Mouse (Mus musculus) liver, postnatal 0 days (tissue): ENCODE data around the gene Psma4. TPM values are rescaled to one million over a fixed set of nuclear protein-coding genes. Genes with fewer than 3 reads are reported as not detected.

ENCODE experiments used
- ATAC-seq: fragments of 200-750 bp; cut with Nextera tagmentation; 2 replicates; pipeline ENCODE4 v1.8.0; 2017; ENCODE audit warnings: mild to moderate bottlenecking, moderate library complexity
- DNase-seq: peaks from one replicate; pipeline ENCODE4 v3.0.0-alpha.2; 2016
- H3K27ac ChIP-seq: fragments of 300-500 bp; sonication (generic); 2 replicates; pipeline ENCODE4 v1.5.1; 2014; ENCODE audit warnings: antibody characterized with exemption, moderate library complexity, mild to moderate bottlenecking, low read depth
- H3K27me3 ChIP-seq: fragments of 300-500 bp; sonication (generic); 2 replicates; pipeline ENCODE4 v1.6.1; 2014; ENCODE audit warnings: low read length, control low read depth, mixed read lengths; ENCODE audit not compliant: insufficient read depth
- H3K36me3 ChIP-seq: fragments of 300-500 bp; sonication (generic); replicated peaks from 2 replicates; pipeline ENCODE4 v1.6.1; 2014; ENCODE audit warnings: mild to moderate bottlenecking, control low read depth, low read length, moderate library complexity, mixed read lengths; ENCODE audit not compliant: insufficient read depth
- H3K4me1 ChIP-seq: fragments of 300-500 bp; sonication (generic); 2 replicates; pipeline ENCODE4 v1.6.1; 2014; ENCODE audit warnings: antibody characterized with exemption, mild to moderate bottlenecking, control low read depth; ENCODE audit not compliant: insufficient read depth
- H3K4me2 ChIP-seq: fragments of 300-500 bp; sonication (generic); 2 replicates; pipeline ENCODE4 v1.6.1; 2014; ENCODE audit warnings: low read depth, mild to moderate bottlenecking, low read length, moderate library complexity, mixed read lengths
- H3K4me3 ChIP-seq: fragments of 300-500 bp; sonication (generic); 2 replicates; pipeline ENCODE4 v1.5.1; 2014; ENCODE audit warnings: low read depth, low read length
- H3K9ac ChIP-seq: fragments of 300-500 bp; sonication (generic); replicated peaks from 2 replicates; pipeline ENCODE4 v1.6.1; 2014; ENCODE audit warnings: mild to moderate bottlenecking, moderate library complexity
- H3K9me3 ChIP-seq: fragments of 300-500 bp; sonication (generic); 2 replicates; pipeline ENCODE4 v1.6.1; 2016; ENCODE audit warnings: mild to moderate bottlenecking, control low read depth, low read length, mixed read lengths
- CTCF ChIP-seq: sonication (generic); IDR thresholded peaks from 2 replicates; pipeline ENCODE4 v1.5.1; 2016; ENCODE audit warnings: antibody characterized with exemption, low read depth
- EP300 ChIP-seq: IDR thresholded peaks from 2 replicates; pipeline ENCODE4 v1.6.1; 2016; ENCODE audit warnings: antibody characterized with exemption, low read depth, mild to moderate bottlenecking
- WGBS: fragments of 180-500 bp; shearing (Covaris S2); extraction: QIAGEN DNeasy Blood & Tissue Kit; methylation state at CpG from one replicate; pipeline ENCODE4 v1.1.7; 2014; ENCODE audit not compliant: insufficient replicate concordance; 5-methylcytosine and 5-hydroxymethylcytosine counted together
- polyA plus RNA-seq: library from polyadenylated mRNA; unstranded; fragments of >200 nt; fragmentation: Nextera tagmentation; extraction: Ambion mirVana; gene quantifications from 2 replicates; pipeline ENCODE4 v1.2.1, GENCODE M21; 2015

Psma4 gene
- 113 and 118 TPM in 2 replicates for polyA plus RNA-seq

DNA sequence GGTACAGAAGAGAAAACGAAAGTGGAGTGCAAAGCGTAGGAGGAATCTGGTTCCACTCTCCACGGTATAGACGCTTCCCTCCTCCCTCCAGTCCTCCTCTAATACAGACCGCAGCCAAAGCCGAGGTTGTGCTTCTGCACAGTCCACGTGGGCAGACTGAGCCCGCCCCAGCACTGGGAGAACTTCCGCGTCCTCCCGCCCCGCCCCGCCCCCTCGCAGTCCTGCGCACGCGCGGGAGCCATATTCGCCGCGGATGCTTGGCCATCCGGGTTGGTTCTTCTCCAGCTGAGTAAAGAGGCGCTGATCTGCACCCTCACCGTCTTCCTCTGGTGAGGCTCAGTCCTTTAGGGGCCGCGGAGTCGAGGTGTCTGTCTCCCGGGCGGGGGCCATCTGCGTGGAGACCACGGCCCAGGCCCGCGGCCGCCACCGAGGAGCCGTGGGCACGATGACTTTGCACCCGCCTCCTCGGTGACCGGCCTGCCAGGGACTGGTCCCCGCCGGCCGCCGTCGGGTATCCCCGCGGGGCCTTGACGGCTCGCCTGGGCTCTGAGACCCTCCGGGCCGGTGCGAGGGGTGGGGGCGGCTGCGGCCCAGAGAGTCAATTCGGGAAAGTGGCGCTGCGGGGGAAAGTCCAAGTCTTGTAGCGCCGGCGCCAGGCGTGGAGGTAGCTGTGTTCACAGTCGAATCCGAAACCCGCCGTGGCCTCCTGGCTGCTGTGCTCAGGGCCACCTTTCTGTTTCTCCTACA, at the start of gene Psma4, which contains the start of gene AY074887:
Psma4 (plus strand) TSS at position 216 of the 747 bp plus-strand sequence.
AY074887 (minus strand) TSS at position 424 of the 747 bp plus-strand sequence.
- under 1% methylated on average over 62 of the region's 65 CpGs for WGBS
- H3K4me3 ChIP-seq = peak within 1 kb of the TSS; percentile 83
- TF ChIP-seq EP300 = no peak
- no peak for TF ChIP-seq CTCF
- ATAC-seq (peak; percentile 98), DNase-seq (peak; percentile 97)
- peaks cover 15% of the 10 kb centered on the region for H3K4me1 ChIP-seq
- no peaks in the 10 kb centered on the region for H3K9me3 ChIP-seq
- H3K27ac ChIP-seq = peak within 1 kb of the TSS; percentile 80
- H3K4me2 ChIP-seq = peak within 1 kb of the TSS; percentile 78
- H3K36me3 ChIP-seq = peaks cover 15% of the 10 kb centered on the region
- H3K27me3 ChIP-seq = no peaks in the 10 kb centered on the region
- peak within 1 kb of the TSS; percentile 80 for H3K9ac ChIP-seq

DNA sequence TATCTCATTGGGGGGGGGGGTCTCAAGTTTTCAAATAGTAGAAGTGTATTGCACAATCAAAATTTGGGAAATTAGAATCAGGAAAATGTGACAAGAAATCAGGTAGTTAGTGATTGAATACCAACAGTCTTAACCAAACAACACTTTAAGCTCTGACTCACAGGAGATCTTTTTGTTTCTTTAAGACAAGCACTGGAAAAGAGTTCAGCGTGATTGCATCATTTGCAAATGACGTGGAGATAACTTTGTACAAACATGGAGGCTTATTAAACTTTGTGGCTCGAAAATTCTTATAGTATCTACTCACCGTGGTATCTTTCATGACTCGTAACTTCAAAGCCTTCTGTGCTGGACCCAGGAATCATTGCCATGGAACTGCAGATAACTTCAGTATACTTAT, 41.1 kb upstream of the Psma4 start:
- WGBS = 78% methylated on average over 5 of the region's 5 CpGs
- no peak overlapping the region for H3K9ac ChIP-seq
- DNase-seq = no peak
- H3K4me3 ChIP-seq = no peak overlapping the region
- no peak overlapping the region for H3K4me2 ChIP-seq
- no peak for ATAC-seq
- H3K36me3 ChIP-seq = peaks cover 39% of the 10 kb centered on the region
- TF ChIP-seq EP300 (no peak), CTCF (no peak)
- H3K4me1 ChIP-seq = no peaks in the 10 kb centered on the region
- H3K9me3 ChIP-seq = no peaks in the 10 kb centered on the region
- no peak overlapping the region for H3K27ac ChIP-seq
- no peaks in the 10 kb centered on the region for H3K27me3 ChIP-seq

DNA sequence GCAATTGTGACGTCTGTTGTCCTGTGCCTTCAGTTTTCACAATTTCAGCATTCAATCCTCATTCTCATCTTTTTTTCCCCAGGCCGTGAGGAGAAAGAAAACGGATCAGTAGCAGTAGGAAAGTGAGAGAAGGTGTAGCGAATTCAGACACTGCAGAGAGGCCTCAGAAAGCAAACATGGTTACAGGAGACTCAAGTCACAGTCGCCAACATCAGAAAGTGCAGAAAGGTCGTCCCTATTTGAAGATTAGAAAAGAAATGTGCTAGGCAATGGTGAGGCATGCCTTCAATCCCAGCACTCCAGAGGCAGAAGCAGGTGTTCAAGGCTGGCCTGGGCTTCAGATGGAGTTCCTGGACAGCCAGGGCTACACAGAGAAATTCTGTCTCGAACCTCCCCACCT, 35.0 kb upstream of the Psma4 start:
- H3K9ac ChIP-seq = no peak overlapping the region
- H3K4me2 ChIP-seq = no peak overlapping the region
- TF ChIP-seq EP300 (no peak), CTCF (no peak)
- peaks cover 2% of the 10 kb centered on the region; the same call in 1 of the 2 replicates for H3K9me3 ChIP-seq
- H3K4me1 ChIP-seq = peaks cover 6% of the 10 kb centered on the region; the same call in 1 of the 2 replicates
- H3K36me3 ChIP-seq = peaks cover 4% of the 10 kb centered on the region; the same call in 1 of the 2 replicates
- no peaks in the 10 kb centered on the region for H3K27me3 ChIP-seq
- H3K27ac ChIP-seq = no peak overlapping the region
- no peak for ATAC-seq
- DNase-seq = no peak
- H3K4me3 ChIP-seq = no peak overlapping the region
- 68% methylated on average over 7 of the region's 7 CpGs for WGBS

DNA sequence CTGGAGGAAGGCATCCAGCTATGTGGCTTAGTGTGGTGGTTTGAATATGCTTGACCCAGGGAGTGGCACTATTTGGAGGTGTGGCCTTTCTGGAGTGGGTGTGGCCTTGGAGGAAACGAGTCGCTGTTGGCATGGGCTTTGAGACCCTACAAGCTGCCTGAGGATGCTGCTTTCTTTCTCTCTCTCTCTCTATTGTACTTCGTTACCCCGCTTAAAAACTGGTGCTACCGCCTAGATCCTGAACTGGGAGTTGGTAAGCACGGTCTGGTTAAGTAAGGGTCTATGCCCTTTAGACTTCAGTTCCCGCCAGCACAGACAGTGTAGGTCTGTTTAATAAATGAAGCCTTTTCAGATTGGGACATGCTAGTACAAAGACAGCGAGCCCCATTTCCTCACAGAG, 34.2 kb upstream of the Psma4 start:
- Histone ChIP-seq H3K9ac (no peak overlapping the region), H3K4me2 (0 out of 2 replicates have a peak overlapping the region, but pooled peaks have one; percentile 73), H3K27ac (no peak overlapping the region), H3K36me3 (peaks cover 4% of the 10 kb centered on the region; the same call in 1 of the 2 replicates), H3K27me3 (no peaks in the 10 kb centered on the region), H3K9me3 (peaks cover 2% of the 10 kb centered on the region; the same call in 1 of the 2 replicates), H3K4me3 (no peak overlapping the region), H3K4me1 (peaks cover 6% of the 10 kb centered on the region; the same call in 1 of the 2 replicates)
- 79% methylated on average over 8 of the region's 8 CpGs for WGBS
- TF ChIP-seq EP300 (no peak), CTCF (no peak)
- DNase-seq (no peak), ATAC-seq (no peak)

DNA sequence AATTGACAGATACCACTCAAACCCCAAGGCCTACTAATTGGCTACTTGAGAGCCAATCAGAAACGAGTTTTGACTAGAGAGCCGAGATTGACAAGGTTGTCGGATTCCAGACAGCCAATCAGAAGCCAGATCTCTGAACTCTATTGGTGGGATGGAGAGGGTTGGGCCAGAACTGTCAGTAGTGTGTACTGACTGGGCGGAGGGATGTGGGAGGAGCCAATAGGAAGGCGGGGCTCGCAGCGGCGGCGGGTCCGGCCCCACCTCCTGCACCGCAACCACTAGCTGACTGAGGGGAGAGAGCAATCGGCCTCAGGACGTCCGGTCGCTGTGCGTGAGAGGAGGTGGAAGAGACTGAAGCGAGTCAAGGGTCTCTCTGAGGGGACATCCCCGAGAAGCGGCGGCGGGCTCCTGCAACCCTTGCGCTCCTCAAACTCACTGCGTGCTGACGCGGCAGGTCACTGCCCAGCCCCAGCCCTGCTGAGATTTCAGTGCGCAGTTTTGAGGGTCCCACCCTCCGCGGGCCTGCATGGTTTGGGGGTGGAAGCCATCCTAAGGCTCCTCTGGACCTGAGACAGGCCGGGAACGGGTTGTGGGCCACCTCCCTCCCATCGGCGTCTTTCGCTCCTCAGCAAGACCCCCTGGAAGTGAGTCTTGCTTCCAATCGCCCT, 33.4 kb upstream of the Psma4 start, which contains the start of gene Hykk:
Hykk (plus strand) TSS at position 274 of the 668 bp plus-strand sequence.
- no peaks in the 10 kb centered on the region for H3K27me3 ChIP-seq
- H3K4me1 ChIP-seq = peaks cover 6% of the 10 kb centered on the region; the same call in 1 of the 2 replicates
- WGBS = 1% methylated on average over 34 of the region's 34 CpGs
- TF ChIP-seq EP300 = no peak
- no peak for TF ChIP-seq CTCF
- ATAC-seq = peak; percentile 95
- H3K9ac ChIP-seq = peak within 1 kb of the TSS; percentile 79
- H3K27ac ChIP-seq = peak within 1 kb of the TSS; percentile 95
- peaks cover 3% of the 10 kb centered on the region; the same call in 1 of the 2 replicates for H3K36me3 ChIP-seq
- H3K9me3 ChIP-seq = peaks cover 2% of the 10 kb centered on the region; the same call in 1 of the 2 replicates
- H3K4me2 ChIP-seq = peak within 1 kb of the TSS; percentile 73
- peak; percentile 89 for DNase-seq
- peak within 1 kb of the TSS; percentile 59 for H3K4me3 ChIP-seq

DNA sequence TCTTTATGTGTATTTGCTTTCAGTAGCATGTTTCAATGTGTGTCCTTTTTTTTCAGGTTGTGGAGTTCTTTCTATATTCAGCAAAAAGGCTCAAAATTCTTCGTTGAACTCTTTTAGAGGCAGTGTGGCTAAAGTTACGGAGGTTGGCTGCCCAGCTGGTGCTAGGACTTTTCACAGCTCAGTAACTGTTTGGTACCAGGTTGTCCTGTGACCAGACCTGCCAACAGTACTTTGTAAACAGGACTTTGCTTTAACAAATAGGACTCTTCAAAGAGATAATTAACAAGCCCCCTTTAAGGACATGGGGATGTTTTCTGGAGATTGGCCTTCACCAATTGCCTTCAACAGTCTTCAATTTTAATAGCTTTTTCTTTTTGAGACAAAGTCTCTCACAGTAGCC, 32.4 kb upstream of the Psma4 start:
- DNase-seq = peak; percentile 19
- 49% methylated on average over 2 of the region's 2 CpGs for WGBS
- peak overlapping the region; percentile 73 for H3K4me2 ChIP-seq

More for the DNA sequence above, 32.4 kb upstream of the Psma4 start:
- no peak overlapping the region; the same call in 1 of the 2 replicates for H3K9ac ChIP-seq
- peaks cover 8% of the 10 kb centered on the region for H3K36me3 ChIP-seq
- H3K9me3 ChIP-seq = peaks cover 2% of the 10 kb centered on the region; the same call in 1 of the 2 replicates
- peak overlapping the region; percentile 95 for H3K27ac ChIP-seq
- H3K27me3 ChIP-seq = no peaks in the 10 kb centered on the region
- peak; percentile 63 for ATAC-seq
- H3K4me3 ChIP-seq = peak overlapping the region; percentile 59
- H3K4me1 ChIP-seq = peaks cover 6% of the 10 kb centered on the region; the same call in 1 of the 2 replicates
- TF ChIP-seq EP300 (peak; percentile 76), CTCF (no peak)
